Comparison of ENCODE assay signal across 31 mouse cellular contexts in genomic region chr9:71077251-71077825, GRCm38 (mm10).
DNase-seq lines count a peak whose midpoint lies in the region; ATAC-seq and TF ChIP-seq lines count a peak whose summit lies in the region.
"Had no signal": no experiment of that assay in that cellular context is flagged by ENCODE, and none has a peak within 500 bp of the region (broad histone marks: within the 10 kb centered on the region; RNA-seq: fewer than 3 reads in every experiment).

No protein-coding gene starts in this region.

- no peaks in the 10 kb centered on the region for H3K27me3 ChIP-seq in kidney, embryonic 15.5 days
- H3K27me3 ChIP-seq in kidney, embryonic 14.5 days (ENCODE audit: control insufficient read depth, insufficient read depth, low read length): no peaks in the 10 kb centered on the region
- H3K27me3 ChIP-seq: embryonic facial prominence, embryonic 12.5 days; hindbrain, embryonic 12.5 days; intestine, embryonic 15.5 days; limb, embryonic 12.5 days; liver, embryonic 15.5 days; neural tube, embryonic 15.5 days had no signal

- H3K9me3 ChIP-seq in kidney, embryonic 15.5 days (replicated peaks): no peaks in the 10 kb centered on the region
- no peaks in the 10 kb centered on the region for H3K9me3 ChIP-seq in kidney, embryonic 14.5 days (ENCODE audit: control insufficient read depth, low read length)
- H3K9me3 ChIP-seq: embryonic facial prominence, embryonic 12.5 days; G1E; hindbrain, embryonic 12.5 days; intestine, embryonic 15.5 days; limb, embryonic 12.5 days; liver, embryonic 15.5 days; neural tube, embryonic 15.5 days had no signal

- H3K9ac ChIP-seq in kidney, embryonic 15.5 days: no peak overlapping the region
- no peak overlapping the region for H3K9ac ChIP-seq in kidney, embryonic 14.5 days (ENCODE audit: low read depth, low read length)
- H3K9ac ChIP-seq: embryonic facial prominence, embryonic 12.5 days; hindbrain, embryonic 12.5 days; intestine, embryonic 15.5 days; limb, embryonic 12.5 days; liver, embryonic 15.5 days; lung, embryonic 14.5 days; neural tube, embryonic 15.5 days had no signal

- H3K4me2 ChIP-seq in kidney, embryonic 15.5 days: no peak overlapping the region
- no peak overlapping the region for H3K4me2 ChIP-seq in kidney, embryonic 14.5 days (replicated peaks; ENCODE audit: low read depth, low read length)
- H3K4me2 ChIP-seq: embryonic facial prominence, embryonic 12.5 days; hindbrain, embryonic 12.5 days; intestine, embryonic 15.5 days; limb, embryonic 12.5 days; liver, embryonic 15.5 days; lung, embryonic 14.5 days; neural tube, embryonic 15.5 days had no signal

- no peak for TF ChIP-seq CTCF in cortical plate, adult 2 months (IDR thresholded peaks at IDR 0.05; ENCODE audit: extremely low read depth, insufficient read depth, low read length)

- H3K27ac ChIP-seq in kidney, embryonic 15.5 days: no peak overlapping the region
- H3K27ac ChIP-seq in cortical plate, adult 2 months (ENCODE audit: insufficient read depth, low read length): peak overlapping the region; percentile 78; the same call in 1 of the 2 replicates
- H3K27ac ChIP-seq in kidney, embryonic 14.5 days (ENCODE audit: low read depth, low read length): no peak overlapping the region
- H3K27ac ChIP-seq: embryonic facial prominence, embryonic 12.5 days; hindbrain, embryonic 12.5 days; hindbrain, postnatal 0 days; intestine, embryonic 15.5 days; limb, embryonic 12.5 days; liver, embryonic 15.5 days; neural tube, embryonic 15.5 days had no signal

- 0 out of 2 replicates have a peak, but pooled peaks cover 3% of the 10 kb centered on the region for H3K4me1 ChIP-seq in kidney, embryonic 15.5 days
- H3K4me1 ChIP-seq in cortical plate, adult 2 months (ENCODE audit: control insufficient read depth, insufficient read depth, low read length): peaks cover 4% of the 10 kb centered on the region
- H3K4me1 ChIP-seq in kidney, embryonic 14.5 days (ENCODE audit: control insufficient read depth, insufficient read depth, low read length): no peaks in the 10 kb centered on the region
- H3K4me1 ChIP-seq: hindbrain, embryonic 12.5 days; limb, embryonic 12.5 days; liver, embryonic 15.5 days; neural tube, embryonic 15.5 days had no signal

- H3K4me3 ChIP-seq in kidney, embryonic 15.5 days (replicated peaks): no peak overlapping the region
- H3K4me3 ChIP-seq in cortical plate, adult 2 months (ENCODE audit: insufficient read depth, low read length): no peak overlapping the region
- no peak overlapping the region for H3K4me3 ChIP-seq in kidney, embryonic 14.5 days (ENCODE audit: low read length)
- H3K4me3 ChIP-seq: embryonic facial prominence, embryonic 12.5 days; hindbrain, embryonic 12.5 days; intestine, embryonic 15.5 days; limb, embryonic 12.5 days; liver, embryonic 15.5 days; neural tube, embryonic 15.5 days had no signal

- 83% methylated on average over 5 of the region's 5 CpGs for WGBS in kidney, embryonic 15.5 days
- WGBS in kidney, embryonic 14.5 days: 81% methylated on average over 5 of the region's 5 CpGs

- DNase-seq in kidney, adult 18-20 months: peak; percentile 0
- DNase-seq in urinary bladder, postnatal 25 days (ENCODE audit: low spot score): peak; percentile 2
- DNase-seq in urinary bladder, adult 2 months (ENCODE audit: low spot score): no peak
- peak; percentile 67 for DNase-seq in telencephalon, adult 2 months (ENCODE audit: low read depth, low spot score)
- DNase-seq in kidney, postnatal 36 days: no peak
- DNase-seq: adrenal gland, postnatal 25 days; cerebellum, adult 2 months; embryo, embryonic 11 days; gastrocnemius, postnatal 10 days; heart, postnatal 36 days; kidney, adult 8-10 months; kidney, postnatal 14 days; lung, embryonic 14.5 days; lung, postnatal 14 days; midbrain, embryonic 14.5 days; right cerebral cortex, adult 18-20 months; right cerebral cortex, postnatal 4 days; thymus, adult 18-20 months; thymus, postnatal 36 days had no signal

- no peaks in the 10 kb centered on the region for H3K36me3 ChIP-seq in kidney, embryonic 15.5 days
- H3K36me3 ChIP-seq in kidney, embryonic 14.5 days (ENCODE audit: control insufficient read depth, insufficient read depth, low read length): no peaks in the 10 kb centered on the region
- H3K36me3 ChIP-seq: embryonic facial prominence, embryonic 12.5 days; G1E; hindbrain, embryonic 12.5 days; intestine, embryonic 15.5 days; limb, embryonic 12.5 days; liver, embryonic 15.5 days; neural tube, embryonic 15.5 days had no signal

- ATAC-seq in kidney, embryonic 15.5 days (replicated peaks; ENCODE audit: low FRiP score): no peak
- ATAC-seq in kidney, embryonic 14.5 days (ENCODE audit: low FRiP score, low TSS enrichment): no peak
- ATAC-seq: forebrain, embryonic 16.5 days; hindbrain, postnatal 0 days; intestine, embryonic 15.5 days had no signal

- no peak for TF ChIP-seq POLR2A in cortical plate, adult 2 months (IDR thresholded peaks at IDR 0.05; ENCODE audit: extremely low read depth, insufficient read depth, low read length)

Comparison
In these comparisons a context has a peak if more than half of its experiments do, and no peak if none do; other contexts are left out.
1. DNase-seq: peak in kidney, adult 18-20 months (single experiment), urinary bladder, postnatal 25 days (single experiment) and telencephalon, adult 2 months (single experiment); none in urinary bladder, adult 2 months (single experiment) and kidney, postnatal 36 days (0 of 2).